Mouse (Mus musculus): ENCODE results near the gene Fam234a. TPM values are rescaled to one million over a fixed set of nuclear protein-coding genes. Genes with fewer than 3 reads are reported as not detected.

Gene Fam234a
- polyA plus RNA-seq, 1 experiment = 34.3 TPM

DNA sequence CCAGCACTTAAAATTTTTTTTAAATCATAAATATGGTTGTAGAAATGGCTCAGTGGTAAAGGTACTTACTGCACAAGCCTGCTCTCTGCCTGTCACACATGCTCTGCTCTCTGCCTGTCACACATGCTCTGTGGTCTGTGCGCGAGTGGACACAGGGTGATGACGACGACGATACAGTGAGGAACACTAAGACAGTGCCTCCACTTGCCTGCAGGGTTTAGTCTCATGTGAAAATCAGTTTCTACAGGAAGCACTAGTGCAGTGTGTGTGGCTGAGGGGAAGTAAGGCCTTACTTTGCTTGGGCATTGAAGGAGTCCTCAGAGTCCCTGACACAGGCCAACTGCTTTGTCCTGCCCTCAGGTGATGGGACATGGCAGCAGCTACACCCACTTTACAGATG lies 14.3 kb downstream of the Fam234a start:
- 90% methylated on average over 5 of the region's 5 CpGs for WGBS
- TF ChIP-seq CTCF (IDR thresholded peaks at IDR 0.05; ENCODE audit: borderline replicate concordance, insufficient read depth, low read depth, low read length) (no peak), POLR2A (IDR thresholded peaks at IDR 0.05; ENCODE audit: borderline replicate concordance, insufficient read depth, low read length) (no peak)
- no peaks in the 10 kb centered on the region for H3K27me3 ChIP-seq (ENCODE audit: control insufficient read depth, insufficient read depth, low read length)
- H3K4me3 ChIP-seq (replicated peaks; ENCODE audit: insufficient read depth, low read depth, low read length) = no peak overlapping the region
- no peaks in the 10 kb centered on the region; the same call in 1 of the 2 replicates for H3K4me1 ChIP-seq (ENCODE audit: control insufficient read depth, insufficient read depth, low read length)
- DNase-seq = no peak
- no peak overlapping the region for H3K27ac ChIP-seq (ENCODE audit: insufficient read depth, low read length)

GRCm38 (mm10) chr17:26225150-26225549 lies 18.9 kb downstream of the Fam234a start:
- no peak overlapping the region for H3K27ac ChIP-seq (ENCODE audit: insufficient read depth, low read length)
- no peak for TF ChIP-seq CTCF (IDR thresholded peaks at IDR 0.05; ENCODE audit: borderline replicate concordance, insufficient read depth, low read depth, low read length)
- H3K4me3 ChIP-seq (replicated peaks; ENCODE audit: insufficient read depth, low read depth, low read length) = no peak overlapping the region
- H3K27me3 ChIP-seq (ENCODE audit: control insufficient read depth, insufficient read depth, low read length) = no peaks in the 10 kb centered on the region
- 82% methylated on average over 12 of the region's 12 CpGs for WGBS
- H3K4me1 ChIP-seq (ENCODE audit: control insufficient read depth, insufficient read depth, low read length) = no peaks in the 10 kb centered on the region; the same call in 1 of the 2 replicates
- no peak for DNase-seq

DNA sequence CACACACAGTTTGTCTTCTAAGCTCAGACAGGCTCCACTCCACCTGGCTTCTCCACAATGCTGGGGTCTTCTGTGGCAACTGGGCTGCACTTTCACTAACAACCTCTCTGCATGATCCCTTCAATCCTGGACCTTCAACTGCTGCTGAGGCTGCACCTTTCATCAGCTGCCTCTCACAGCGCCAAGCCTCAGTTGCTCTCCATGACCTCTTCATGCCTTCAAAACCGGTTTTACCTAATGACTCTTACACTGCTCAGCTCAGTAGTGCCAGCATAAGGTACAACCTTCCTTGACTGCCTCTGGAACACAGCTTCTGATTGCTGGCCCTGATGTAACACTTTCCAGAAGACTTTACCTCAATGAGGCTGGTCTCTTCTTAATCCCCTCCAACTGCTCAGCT lies 22.5 kb downstream of the Fam234a start:
- TF ChIP-seq POLR2A (IDR thresholded peaks at IDR 0.05; ENCODE audit: borderline replicate concordance, insufficient read depth, low read length) (no peak), CTCF (IDR thresholded peaks at IDR 0.05; ENCODE audit: borderline replicate concordance, insufficient read depth, low read depth, low read length) (no peak)
- H3K27me3 ChIP-seq (ENCODE audit: control insufficient read depth, insufficient read depth, low read length) = no peaks in the 10 kb centered on the region
- WGBS = 77% methylated on average over 2 of the region's 2 CpGs

GRCm38 (mm10) chr17:26212681-26213080 lies 31.4 kb downstream of the Fam234a start:
- Histone ChIP-seq H3K27ac (ENCODE audit: insufficient read depth, low read length) (no peak overlapping the region), H3K27me3 (ENCODE audit: control insufficient read depth, insufficient read depth, low read length) (no peaks in the 10 kb centered on the region), H3K4me1 (ENCODE audit: control insufficient read depth, insufficient read depth, low read length) (no peaks in the 10 kb centered on the region), H3K4me3 (replicated peaks; ENCODE audit: insufficient read depth, low read depth, low read length) (no peak overlapping the region)
- WGBS = 84% methylated on average over 11 of the region's 11 CpGs
- no peak for TF ChIP-seq CTCF (IDR thresholded peaks at IDR 0.05; ENCODE audit: borderline replicate concordance, insufficient read depth, low read depth, low read length)
- no peak for TF ChIP-seq POLR2A (IDR thresholded peaks at IDR 0.05; ENCODE audit: borderline replicate concordance, insufficient read depth, low read length)
- DNase-seq = no peak

More for the DNA sequence above, 22.5 kb downstream of the Fam234a start:
- Histone ChIP-seq H3K4me1 (ENCODE audit: control insufficient read depth, insufficient read depth, low read length) (no peaks in the 10 kb centered on the region), H3K27ac (ENCODE audit: insufficient read depth, low read length) (no peak overlapping the region), H3K4me3 (replicated peaks; ENCODE audit: insufficient read depth, low read depth, low read length) (no peak overlapping the region)
- no peak for DNase-seq

DNA sequence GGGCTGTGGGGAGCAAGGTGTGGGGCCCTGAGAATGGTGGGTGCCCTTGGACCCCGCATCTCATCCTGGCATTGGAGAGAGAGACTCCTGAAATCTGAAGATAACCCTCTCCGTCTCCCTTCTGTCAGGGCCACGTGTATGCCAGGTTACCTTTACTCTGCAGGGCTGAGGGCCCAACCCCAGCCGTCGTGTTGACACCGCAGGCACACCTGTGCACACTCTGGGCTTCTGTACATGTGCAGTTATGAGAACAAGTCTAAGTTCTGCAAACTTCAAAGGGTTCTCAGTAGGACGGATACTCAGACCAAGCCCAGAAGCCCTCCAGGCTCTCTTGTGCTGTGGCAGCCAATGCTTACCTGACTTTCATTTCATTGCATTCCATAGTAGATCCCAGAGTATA lies 31.8 kb downstream of the Fam234a start:
- no peak for TF ChIP-seq POLR2A (IDR thresholded peaks at IDR 0.05; ENCODE audit: borderline replicate concordance, insufficient read depth, low read length)
- no peak for TF ChIP-seq CTCF (IDR thresholded peaks at IDR 0.05; ENCODE audit: borderline replicate concordance, insufficient read depth, low read depth, low read length)
- H3K4me3 ChIP-seq (replicated peaks; ENCODE audit: insufficient read depth, low read depth, low read length) = no peak overlapping the region
- no peak for DNase-seq
- H3K27me3 ChIP-seq (ENCODE audit: control insufficient read depth, insufficient read depth, low read length) = no peaks in the 10 kb centered on the region
- 95% methylated on average over 7 of the region's 7 CpGs for WGBS
- H3K27ac ChIP-seq (ENCODE audit: insufficient read depth, low read length) = no peak overlapping the region
- H3K4me1 ChIP-seq (ENCODE audit: control insufficient read depth, insufficient read depth, low read length) = no peaks in the 10 kb centered on the region

DNA sequence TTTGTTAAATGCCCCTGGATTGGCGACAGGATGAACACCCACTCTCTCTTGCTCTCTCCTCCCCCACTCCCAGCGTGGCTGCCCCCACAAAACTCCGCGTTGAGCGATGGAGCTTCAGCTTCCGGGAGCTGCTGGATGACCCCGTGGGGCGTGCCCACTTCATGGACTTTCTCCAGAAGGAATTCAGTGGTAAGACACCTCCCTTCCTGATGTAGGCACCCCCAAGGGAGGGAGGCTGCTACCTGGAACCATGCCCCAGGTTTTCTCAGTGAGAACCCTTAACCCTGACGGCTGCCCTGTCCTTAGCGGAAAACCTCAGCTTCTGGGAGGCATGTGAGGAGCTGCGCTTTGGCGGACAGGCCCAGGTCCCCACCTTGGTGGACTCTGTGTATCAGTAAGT lies 36.4 kb downstream of the Fam234a start, which contains the start of gene Arhgdig:
Gene Arhgdig, minus strand, starts transcription at position 101 of the 400 bp plus-strand sequence.
- no peak within 1 kb of the TSS for H3K27ac ChIP-seq (ENCODE audit: insufficient read depth, low read length)
- WGBS = 85% methylated on average over 12 of the region's 12 CpGs
- DNase-seq = no peak

DNA sequence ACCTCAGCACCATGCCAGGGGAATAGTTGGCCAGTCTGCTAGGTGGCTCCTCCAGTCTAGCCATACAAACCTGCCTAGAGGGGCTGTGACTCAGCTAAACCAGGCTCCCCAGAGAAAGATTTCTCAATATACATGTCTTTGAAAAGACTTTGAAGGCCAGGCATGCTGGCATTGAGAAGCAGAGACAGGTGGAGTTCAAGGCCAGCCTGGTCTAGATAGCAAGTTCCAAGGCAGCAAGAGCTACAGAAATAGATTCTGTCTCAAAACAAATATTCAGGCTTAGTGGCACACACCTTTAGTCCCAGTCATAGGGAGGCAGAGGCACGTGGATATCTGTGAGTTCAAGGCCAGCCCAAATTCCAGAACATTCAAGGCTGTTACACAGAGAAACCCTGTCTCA lies 37.6 kb downstream of the Fam234a start:
- DNase-seq = no peak
- TF ChIP-seq POLR2A (IDR thresholded peaks at IDR 0.05; ENCODE audit: borderline replicate concordance, insufficient read depth, low read length) = no peak
- TF ChIP-seq CTCF (IDR thresholded peaks at IDR 0.05; ENCODE audit: borderline replicate concordance, insufficient read depth, low read depth, low read length) = no peak
- Histone ChIP-seq H3K27me3 (ENCODE audit: control insufficient read depth, insufficient read depth, low read length) (no peaks in the 10 kb centered on the region), H3K4me3 (replicated peaks; ENCODE audit: insufficient read depth, low read depth, low read length) (no peak overlapping the region), H3K4me1 (ENCODE audit: control insufficient read depth, insufficient read depth, low read length) (peaks cover 2% of the 10 kb centered on the region; the same call in 1 of the 2 replicates), H3K27ac (ENCODE audit: insufficient read depth, low read length) (no peak overlapping the region)
- 39% methylated on average over 1 of the region's 1 CpGs for WGBS

More for the DNA sequence above, 36.4 kb downstream of the Fam234a start, which contains the start of gene Arhgdig:
- Histone ChIP-seq H3K4me3 (replicated peaks; ENCODE audit: insufficient read depth, low read depth, low read length) (no peak within 1 kb of the TSS), H3K27me3 (ENCODE audit: control insufficient read depth, insufficient read depth, low read length) (no peaks in the 10 kb centered on the region), H3K4me1 (ENCODE audit: control insufficient read depth, insufficient read depth, low read length) (peaks cover under 1% of the 10 kb centered on the region; the same call in 1 of the 2 replicates)
- no peak for TF ChIP-seq POLR2A (IDR thresholded peaks at IDR 0.05; ENCODE audit: borderline replicate concordance, insufficient read depth, low read length)
- no peak for TF ChIP-seq CTCF (IDR thresholded peaks at IDR 0.05; ENCODE audit: borderline replicate concordance, insufficient read depth, low read depth, low read length)

- whole genome bisulfite sequencing = 29% methylated on average over 11 of the region's 11 CpGs
- Histone ChIP-seq H3K27ac (ENCODE audit: insufficient read depth, low read length) (no peak overlapping the region), H3K4me3 (replicated peaks; ENCODE audit: insufficient read depth, low read depth, low read length) (no peak overlapping the region), H3K4me1 (ENCODE audit: control insufficient read depth, insufficient read depth, low read length) (peaks cover 2% of the 10 kb centered on the region; the same call in 1 of the 2 replicates), H3K27me3 (ENCODE audit: control insufficient read depth, insufficient read depth, low read length) (no peaks in the 10 kb centered on the region)
- no peak for DNase-seq
- TF ChIP-seq POLR2A (IDR thresholded peaks at IDR 0.05; ENCODE audit: borderline replicate concordance, insufficient read depth, low read length) (no peak), CTCF (IDR thresholded peaks at IDR 0.05; ENCODE audit: borderline replicate concordance, insufficient read depth, low read depth, low read length) (no peak)
Observed at GRCm38 (mm10) chr17:26204766-26205165, 39.3 kb downstream of the Fam234a start.

All from cerebellum, adult 2 months (tissue).